Mouse (Mus musculus) liver, embryonic 14.5 days (tissue): ENCODE results near the gene Rims3. TPM values are rescaled to one million over a fixed set of nuclear protein-coding genes. Genes with fewer than 3 reads are reported as not detected.

Source experiments
- ATAC-seq: fragments of 200-750 bp; cut with Nextera tagmentation; 2 replicates; pipeline ENCODE4 v1.8.0; 2017; ENCODE audit warnings: moderate number of reproducible peaks, mild to moderate bottlenecking, moderate library complexity; ENCODE audit not compliant: insufficient read depth
- DNase-seq, 3 experiments: peaks; one replicate each; pipeline ENCODE4 v3.0.0-alpha.2; 2012 to 2013; ENCODE audit warnings: low read depth in 3 of 3, low spot score in 3 of 3
- H3K27ac ChIP-seq: fragments of 300-500 bp; sonication (generic); 2 replicates; pipeline ENCODE4 v1.5.1; 2014; ENCODE audit warnings: moderate library complexity, mild to moderate bottlenecking, control low read depth, inconsistent platforms
- H3K27me3 ChIP-seq: fragments of 300-500 bp; sonication (generic); 2 replicates; pipeline ENCODE4 v1.6.1; 2014; ENCODE audit warnings: mild to moderate bottlenecking, low read length, moderate library complexity; ENCODE audit not compliant: control insufficient read depth, insufficient read depth
- H3K36me3 ChIP-seq: fragments of 300-500 bp; sonication (generic); replicated peaks from 2 replicates; pipeline ENCODE4 v1.6.1; 2014; ENCODE audit warnings: low read depth; ENCODE audit not compliant: control insufficient read depth, insufficient read depth
- H3K4me1 ChIP-seq, 2 experiments: fragments of 200-500 bp in 1 of 2; fragments of 300-500 bp in 1 of 2; sonication (generic) in 1 of 2; replicated peaks; 2 replicates each; pipeline ENCODE4 v1.6.1; 2012 to 2014; ENCODE audit warnings: antibody characterized with exemption in 1 of 2, inconsistent platforms in 1 of 2, low read length in 1 of 2; ENCODE audit not compliant: control insufficient read depth in 2 of 2, insufficient read depth in 2 of 2
- H3K4me2 ChIP-seq: fragments of 300-500 bp; sonication (generic); 2 replicates; pipeline ENCODE4 v1.6.1; 2014; ENCODE audit warnings: low read depth, mild to moderate bottlenecking, control low read depth, moderate library complexity
- H3K4me3 ChIP-seq, 2 experiments: fragments of 200-500 bp in 1 of 2; fragments of 300-500 bp in 1 of 2; sonication (generic) in 1 of 2; 2 replicates each; pipeline ENCODE4 v1.5.1; 2012 to 2014; ENCODE audit warnings: low read depth in 2 of 2, low read length in 2 of 2, mild to moderate bottlenecking in 2 of 2, control low read depth in 1 of 2, inconsistent platforms in 1 of 2, moderate library complexity in 1 of 2; ENCODE audit not compliant: insufficient read depth in 1 of 2
- H3K9ac ChIP-seq: fragments of 300-500 bp; sonication (generic); replicated peaks from 2 replicates; pipeline ENCODE4 v1.6.1; 2014; ENCODE audit warnings: mild to moderate bottlenecking, control low read depth, moderate library complexity
- H3K9me3 ChIP-seq: fragments of 300-500 bp; sonication (generic); 2 replicates; pipeline ENCODE4 v1.6.1; 2016; ENCODE audit warnings: low read length, mixed read lengths; ENCODE audit not compliant: control insufficient read depth
- CTCF ChIP-seq: IDR thresholded peaks from 2 replicates; pipeline ENCODE4 v1.5.1; 2016; ENCODE audit warnings: antibody characterized with exemption, low read depth, control low read depth
- EP300 ChIP-seq: IDR thresholded peaks from 2 replicates; pipeline ENCODE4 v1.6.1; 2016; ENCODE audit warnings: antibody characterized with exemption, low read depth
- WGBS: fragments of 180-500 bp; shearing (Covaris S2); extraction: QIAGEN DNeasy Blood & Tissue Kit; methylation state at CpG from one replicate; pipeline ENCODE4 v1.1.7; 2014; ENCODE audit not compliant: insufficient replicate concordance; 5-methylcytosine and 5-hydroxymethylcytosine counted together
- polyA plus RNA-seq, 2 experiments: library from polyadenylated mRNA; depleted of rRNA in 1 of 2; stranded (reverse) in 1 of 2; unstranded in 1 of 2; fragments of >200 nt; fragmentation: Nextera tagmentation in 1 of 2; extraction: Ambion mirVana in 1 of 2; gene quantifications; 2 replicates each; pipeline versions ENCODE4 v1.2.1 to v1.2.3; 2012 to 2014

Gene Rims3
- polyA plus RNA-seq, 2 experiments = 0.15 to 0.19 TPM

DNA sequence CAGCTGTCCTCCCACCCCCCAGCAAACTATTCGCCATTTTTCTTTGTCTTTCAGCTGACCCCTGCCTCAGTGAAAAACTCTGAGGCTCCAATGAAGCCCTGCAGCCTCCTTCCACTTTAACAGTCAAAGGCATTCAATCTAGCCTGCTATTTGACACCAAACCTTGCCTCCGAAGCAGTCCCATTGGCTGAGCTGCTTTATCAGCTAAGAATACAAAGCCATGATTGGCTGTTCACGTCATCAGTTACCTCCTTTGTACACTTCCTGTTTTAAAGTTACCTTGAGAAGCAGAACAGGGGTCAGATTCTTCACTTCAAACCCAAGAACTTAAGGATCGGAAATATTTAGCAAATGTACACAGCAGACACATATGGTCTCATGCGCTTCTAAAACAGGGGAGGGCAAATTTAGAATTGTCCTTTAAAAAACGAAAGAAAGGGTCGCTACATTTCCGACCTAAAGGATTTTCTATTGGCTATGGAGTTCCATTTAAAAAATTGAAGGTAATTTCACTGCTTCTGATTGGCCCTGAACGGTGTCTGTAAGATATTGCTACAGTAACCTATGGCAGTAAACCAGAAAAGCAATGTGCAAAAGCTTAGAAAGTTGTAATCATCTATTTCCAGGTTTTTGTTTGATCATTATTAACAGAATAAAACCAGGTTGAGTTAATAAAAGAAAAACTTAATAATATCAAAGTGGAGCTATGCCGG is 38.8 kb upstream of the Rims3 start:
- Histone ChIP-seq H3K9me3 (no peaks in the 10 kb centered on the region), H3K4me1 (peaks cover 16 to 26% of the 10 kb centered on the region in 2 experiments), H3K27ac (peak overlapping the region; percentile 16), H3K9ac (peak overlapping the region; percentile 68), H3K4me3 (peak overlapping the region; percentile 63 to 75), H3K36me3 (no peaks in the 10 kb centered on the region), H3K4me2 (peak overlapping the region; percentile 81), H3K27me3 (no peaks in the 10 kb centered on the region)
- ATAC-seq (peak; percentile 97), DNase-seq (peak; percentile 86 to 92 (median 91))
- WGBS = 9% methylated on average over 10 of the region's 10 CpGs
- no peak for TF ChIP-seq CTCF
- TF ChIP-seq EP300 = no peak

DNA sequence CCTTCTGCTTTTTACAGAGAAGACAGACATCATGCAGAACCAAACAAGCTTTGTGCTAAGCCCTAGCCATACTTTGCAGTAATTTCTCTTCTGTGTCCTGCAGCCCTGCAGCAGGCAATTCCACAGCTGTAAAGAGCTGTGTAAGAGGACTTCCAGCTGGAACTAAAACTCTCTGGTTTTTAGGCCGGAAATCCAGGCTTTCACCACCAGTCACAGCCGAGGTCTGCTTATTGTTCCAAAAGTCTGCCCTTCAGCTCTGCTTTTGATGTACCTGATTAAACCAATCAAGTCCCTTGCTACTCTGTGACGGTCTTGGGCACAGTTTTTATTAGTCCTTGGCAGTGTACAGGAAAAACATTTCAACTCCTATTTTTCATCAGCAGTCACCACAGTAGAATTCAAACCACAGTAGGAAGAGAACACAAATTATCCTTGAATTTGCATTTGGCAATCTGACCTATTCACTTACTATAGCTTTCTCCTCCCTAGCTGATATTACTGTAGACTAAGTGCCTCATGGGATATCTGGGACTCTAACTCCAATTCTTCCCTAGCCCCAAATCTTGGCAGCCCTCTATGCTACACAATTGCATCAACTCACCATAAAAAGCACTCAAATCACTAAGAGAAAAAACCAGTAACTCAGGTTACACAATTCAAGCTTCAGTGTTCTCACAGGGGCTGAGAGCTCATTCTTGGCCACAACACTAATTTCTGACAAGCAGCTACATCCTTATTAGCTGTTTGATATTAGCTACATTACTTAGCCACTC is 37.4 kb upstream of the Rims3 start:
- H3K4me3 ChIP-seq = no peak overlapping the region
- no peak overlapping the region for H3K27ac ChIP-seq
- H3K9ac ChIP-seq = no peak overlapping the region
- H3K4me2 ChIP-seq = peak overlapping the region; percentile 6
- H3K27me3 ChIP-seq = no peaks in the 10 kb centered on the region
- no peaks in the 10 kb centered on the region for H3K9me3 ChIP-seq
- ATAC-seq (no peak), DNase-seq (no peak)
- no peaks in the 10 kb centered on the region for H3K36me3 ChIP-seq
- TF ChIP-seq CTCF = no peak
- no peak for TF ChIP-seq EP300
- WGBS = 41% methylated on average over 3 of the region's 3 CpGs
- peaks cover 18 to 23% of the 10 kb centered on the region in 2 experiments for H3K4me1 ChIP-seq

DNA sequence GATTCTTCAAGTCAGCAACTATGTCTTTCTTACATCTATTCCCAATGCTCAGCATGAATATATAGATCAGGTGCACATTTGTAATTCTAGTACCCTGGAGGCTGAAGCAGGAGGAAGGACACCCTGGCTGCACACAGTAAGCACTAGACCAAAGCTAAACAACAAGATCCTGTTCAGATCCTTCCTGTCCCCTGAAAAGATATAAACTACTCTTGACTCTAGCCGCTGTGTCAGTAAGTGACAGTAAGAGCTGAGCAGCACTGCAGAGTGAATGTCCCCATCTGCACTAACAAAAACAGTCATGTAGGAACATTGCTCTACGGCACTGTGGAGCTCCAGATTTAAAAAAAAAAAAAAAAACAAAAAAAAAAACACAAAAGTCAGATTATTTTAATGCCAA is 36.7 kb upstream of the Rims3 start:
- no peak overlapping the region for H3K4me2 ChIP-seq
- H3K27ac ChIP-seq = no peak overlapping the region
- H3K4me3 ChIP-seq = no peak overlapping the region
- H3K9me3 ChIP-seq = no peaks in the 10 kb centered on the region
- 80% methylated on average over 2 of the region's 2 CpGs for WGBS
- ATAC-seq (no peak), DNase-seq (no peak)
- TF ChIP-seq EP300 (no peak), CTCF (no peak)
- H3K4me1 ChIP-seq = peaks cover 24 to 26% of the 10 kb centered on the region in 2 experiments
- no peaks in the 10 kb centered on the region for H3K27me3 ChIP-seq
- no peaks in the 10 kb centered on the region; the same call in 1 of the 2 replicates for H3K36me3 ChIP-seq
- no peak overlapping the region for H3K9ac ChIP-seq

DNA sequence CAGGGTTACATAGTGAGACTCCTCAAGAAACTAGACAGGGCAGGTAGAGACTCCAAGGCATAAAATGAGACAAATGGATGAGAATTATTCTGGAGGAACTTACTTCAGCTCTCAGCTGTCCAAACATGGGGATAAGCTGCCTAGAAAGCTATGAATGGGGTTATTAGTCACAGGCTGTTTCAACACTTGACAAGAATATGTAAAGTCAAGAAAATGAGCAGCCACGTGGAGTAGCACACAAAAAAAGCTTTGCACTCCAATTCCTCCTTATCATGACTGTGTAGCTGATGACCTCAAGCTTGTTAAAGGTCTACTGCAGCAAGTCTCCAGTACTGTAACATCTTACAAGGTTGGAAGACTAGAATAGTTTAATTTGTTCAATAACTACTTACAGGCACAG is 35.3 kb upstream of the Rims3 start:
- 35% methylated on average over 1 of the region's 1 CpGs for WGBS
- DNase-seq (no peak), ATAC-seq (no peak)
- no peaks in the 10 kb centered on the region; the same call in 1 of the 2 replicates for H3K36me3 ChIP-seq
- H3K4me1 ChIP-seq = peaks cover 32 to 37% of the 10 kb centered on the region in 2 experiments
- H3K4me2 ChIP-seq = no peak overlapping the region
- no peak overlapping the region for H3K9ac ChIP-seq
- H3K27me3 ChIP-seq = no peaks in the 10 kb centered on the region
- H3K27ac ChIP-seq = no peak overlapping the region
- no peak for TF ChIP-seq EP300
- TF ChIP-seq CTCF = no peak
- no peaks in the 10 kb centered on the region for H3K9me3 ChIP-seq
- H3K4me3 ChIP-seq = no peak overlapping the region

DNA sequence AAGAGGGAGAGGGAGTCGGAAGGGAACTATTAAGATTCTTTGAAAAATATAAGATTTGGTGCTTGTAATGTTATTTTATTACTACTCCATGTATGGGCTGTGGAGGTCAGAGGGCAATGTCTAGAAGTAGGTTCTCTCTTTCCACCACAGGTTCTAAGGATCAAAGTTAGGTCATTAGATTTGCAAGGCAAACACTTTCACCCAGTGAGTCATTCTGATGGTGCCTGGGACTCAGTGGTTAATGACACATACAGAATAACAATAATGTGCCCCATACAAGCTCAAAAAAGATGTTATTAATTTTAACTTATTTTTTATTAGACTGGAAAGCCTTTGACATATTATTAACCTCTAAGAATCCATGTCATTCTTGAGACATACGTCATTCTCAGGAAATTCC is 34.7 kb upstream of the Rims3 start:
- Histone ChIP-seq H3K9me3 (no peaks in the 10 kb centered on the region), H3K4me2 (no peak overlapping the region), H3K4me1 (peaks cover 31 to 35% of the 10 kb centered on the region in 2 experiments), H3K36me3 (no peaks in the 10 kb centered on the region; the same call in 1 of the 2 replicates), H3K4me3 (no peak overlapping the region), H3K9ac (no peak overlapping the region), H3K27me3 (no peaks in the 10 kb centered on the region), H3K27ac (no peak overlapping the region)
- 90% methylated on average over 2 of the region's 2 CpGs for WGBS
- DNase-seq (no peak), ATAC-seq (no peak)
- TF ChIP-seq CTCF (no peak), EP300 (no peak)
